Mouse (Mus musculus) lung, adult 10 weeks (tissue): ENCODE measurements around the gene Cbln1. TPM values are rescaled to one million over a fixed set of nuclear protein-coding genes. Genes with fewer than 3 reads are reported as not detected.

Experiments
- polyA plus RNA-seq: library from polyadenylated mRNA; stranded (reverse); fragments of 350-450 nt; fragmentation: Illumina TruSeq; extraction: RNeasy Lipid Tissue Mini Kit (QIAGEN cat#74804); gene quantifications from one replicate; pipeline ENCODE4 v1.2.3, GENCODE M21; 2014; ENCODE audit warnings: low read depth, low replicate concordance; ENCODE audit not compliant: insufficient read depth

Cbln1 gene
- not detected for polyA plus RNA-seq

DNA sequence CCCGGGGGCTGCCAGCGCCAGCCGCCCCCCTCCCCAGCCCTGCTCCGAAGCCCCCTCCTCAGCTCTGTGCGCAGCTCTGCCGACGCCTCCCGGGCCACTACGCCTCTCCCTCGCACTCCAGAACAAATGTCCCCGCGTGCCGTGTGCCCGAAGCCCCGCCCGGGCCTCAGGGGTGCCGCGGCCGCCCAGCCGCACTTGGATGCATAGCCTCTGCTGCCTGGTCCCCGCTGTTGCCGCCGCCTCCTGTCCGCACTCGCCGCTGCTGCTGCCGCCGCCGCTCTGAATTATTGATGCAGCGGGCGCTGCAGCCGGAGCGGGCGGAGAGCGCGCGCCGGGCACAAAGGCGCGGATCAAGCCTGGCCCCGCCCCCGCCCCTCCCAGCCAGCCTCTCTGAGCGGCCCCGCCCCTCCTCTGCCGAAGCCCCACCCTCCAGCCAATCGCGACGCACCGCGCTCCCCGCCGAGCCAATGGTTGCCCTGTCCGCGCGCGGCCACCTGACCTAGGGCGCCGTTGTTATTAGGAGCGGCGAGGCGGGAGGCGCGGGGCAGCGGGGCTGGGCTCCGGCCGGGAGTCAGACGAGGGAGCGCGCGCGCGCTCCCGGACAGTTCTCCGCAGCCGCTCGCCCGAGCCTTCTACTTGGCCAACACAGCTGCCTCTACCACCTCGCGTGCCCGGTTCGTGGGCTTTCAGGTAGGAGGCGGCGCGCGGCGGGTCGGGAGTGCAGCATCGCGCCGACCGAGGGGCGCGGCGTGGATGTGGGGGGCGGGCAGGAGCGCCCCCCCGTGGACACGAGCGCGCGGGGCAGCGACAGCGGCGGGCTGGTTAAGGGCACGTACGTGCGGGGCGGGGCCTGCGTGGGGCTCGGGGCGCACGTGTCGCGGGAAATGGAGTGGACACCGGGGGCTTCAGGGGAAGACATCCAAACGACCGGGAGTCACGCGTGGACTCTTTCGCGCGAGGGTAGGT, at the start of gene Cbln1:
Gene Cbln1 (minus strand): TSS at position 339 of the 966 bp plus-strand sequence.

Other genes with a start within 250 kb of the Cbln1 start
- gene 4933402J07Rik, start 91.2 kb upstream of the Cbln1 start, polyA plus RNA-seq, result not detected